Mouse (Mus musculus) kidney, adult 2 months (tissue): Measurements from ENCODE around the gene Cxcr5. TPM values are rescaled to one million over a fixed set of nuclear protein-coding genes. Genes with fewer than 3 reads are reported as not detected.

Experiments used
- DNase-seq: peaks from one replicate; pipeline ENCODE4 v3.0.0; 2021
- H3K27ac ChIP-seq: fragments of 200-500 bp; 2 replicates; pipeline ENCODE4 v1.5.1; 2012; ENCODE audit warnings: low read depth, low read length, control low read depth, inconsistent platforms; ENCODE audit not compliant: insufficient read depth
- H3K27me3 ChIP-seq: fragments of 200-500 bp; replicated peaks from 2 replicates; pipeline ENCODE4 v1.6.1; 2012; ENCODE audit warnings: mild to moderate bottlenecking, moderate library complexity, low read length, inconsistent platforms; ENCODE audit not compliant: control insufficient read depth, insufficient read depth
- H3K36me3 ChIP-seq: fragments of 200-500 bp; 2 replicates; pipeline ENCODE4 v1.6.1; 2012; ENCODE audit warnings: mild to moderate bottlenecking, moderate library complexity, low read length, inconsistent platforms; ENCODE audit not compliant: control insufficient read depth, insufficient read depth
- H3K4me1 ChIP-seq: fragments of 200-500 bp; 2 replicates; pipeline ENCODE4 v1.6.1; 2011; ENCODE audit warnings: low read length; ENCODE audit not compliant: control insufficient read depth, insufficient read depth
- H3K4me3 ChIP-seq: fragments of 200-500 bp; 2 replicates; pipeline ENCODE4 v1.5.1; 2011; ENCODE audit warnings: mild to moderate bottlenecking, low read depth, low read length, control low read depth; ENCODE audit not compliant: insufficient read depth
- CTCF ChIP-seq: fragments of 200-500 bp; conservative IDR thresholded peaks from 2 replicates; pipeline ENCODE4 v1.5.1; 2011; ENCODE audit warnings: low read depth, mild to moderate bottlenecking, control low read depth, low read length, moderate library complexity, mixed read lengths; ENCODE audit not compliant: insufficient read depth, insufficient read length
- POLR2A ChIP-seq: fragments of 200-500 bp; IDR thresholded peaks from one replicate; pipeline ENCODE4 v1.6.1; 2011; ENCODE audit warnings: low read depth, low read length, control low read depth
- WGBS: fragments of 180-500 bp; shearing (Covaris S2); methylation state at CpG from one replicate; pipeline ENCODE4 v1.1.7; 2018; 5-methylcytosine and 5-hydroxymethylcytosine counted together
- polyA plus RNA-seq: library from polyadenylated mRNA; depleted of rRNA; stranded (reverse); fragments of >200 nt; gene quantifications from 2 replicates; pipeline ENCODE4 v1.2.3, GENCODE M21; 2012

The Cxcr5 gene
- polyA plus RNA-seq, 1 experiment, result 4.0 TPM

- TF ChIP-seq CTCF, result no peak
- no peak for TF ChIP-seq POLR2A
- H3K27me3 ChIP-seq, result no peaks in the 10 kb centered on the region
- 77% methylated on average over 19 of the region's 19 CpGs for WGBS
- no peak for DNase-seq
- no peaks in the 10 kb centered on the region; the same call in 1 of the 2 replicates for H3K36me3 ChIP-seq
- no peak overlapping the region for H3K27ac ChIP-seq
- H3K4me3 ChIP-seq, result no peak overlapping the region
- peaks cover 18% of the 10 kb centered on the region for H3K4me1 ChIP-seq
Observed at GRCm38 (mm10) chr9:44508721-44509486, 52.8 kb downstream of the Cxcr5 start.

- DNase-seq, result no peak
- no peak overlapping the region for H3K4me3 ChIP-seq
- peaks cover 18% of the 10 kb centered on the region for H3K4me1 ChIP-seq
- 77% methylated on average over 18 of the region's 18 CpGs for WGBS
- H3K27me3 ChIP-seq, result no peaks in the 10 kb centered on the region
- no peak overlapping the region for H3K27ac ChIP-seq
- H3K36me3 ChIP-seq, result no peaks in the 10 kb centered on the region; the same call in 1 of the 2 replicates
- TF ChIP-seq CTCF (no peak), POLR2A (no peak)
Observed at GRCm38 (mm10) chr9:44508124-44508619, 53.5 kb downstream of the Cxcr5 start.

GRCm38 (mm10) chr9:44507345-44507744 lies 54.3 kb downstream of the Cxcr5 start:
- H3K27ac ChIP-seq, result no peak overlapping the region
- no peak for TF ChIP-seq POLR2A
- no peak for TF ChIP-seq CTCF
- WGBS, result 89% methylated on average over 6 of the region's 6 CpGs
- DNase-seq, result no peak
- no peak overlapping the region for H3K4me3 ChIP-seq
- H3K27me3 ChIP-seq, result no peaks in the 10 kb centered on the region
- no peaks in the 10 kb centered on the region; the same call in 1 of the 2 replicates for H3K36me3 ChIP-seq
- H3K4me1 ChIP-seq, result peaks cover 14% of the 10 kb centered on the region

DNA sequence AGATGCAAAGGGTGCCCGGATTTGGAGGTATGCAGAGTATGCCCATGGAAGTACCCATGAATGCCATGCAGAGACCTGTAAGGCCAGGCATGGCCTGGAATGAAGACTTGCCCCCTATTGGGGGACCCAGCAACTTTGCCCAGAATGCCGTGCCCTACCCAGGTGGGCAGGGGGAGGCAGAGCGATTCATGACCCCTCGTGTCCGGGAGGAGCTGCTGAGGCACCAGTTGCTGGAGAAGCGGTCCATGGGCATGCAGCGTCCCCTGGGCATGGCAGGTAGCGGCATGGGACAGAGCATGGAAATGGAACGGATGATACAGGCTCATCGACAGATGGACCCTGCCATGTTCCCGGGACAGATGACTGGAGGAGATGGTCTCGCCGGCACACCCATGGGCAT lies 55.1 kb downstream of the Cxcr5 start:
- 90% methylated on average over 13 of the region's 13 CpGs for WGBS

DNA sequence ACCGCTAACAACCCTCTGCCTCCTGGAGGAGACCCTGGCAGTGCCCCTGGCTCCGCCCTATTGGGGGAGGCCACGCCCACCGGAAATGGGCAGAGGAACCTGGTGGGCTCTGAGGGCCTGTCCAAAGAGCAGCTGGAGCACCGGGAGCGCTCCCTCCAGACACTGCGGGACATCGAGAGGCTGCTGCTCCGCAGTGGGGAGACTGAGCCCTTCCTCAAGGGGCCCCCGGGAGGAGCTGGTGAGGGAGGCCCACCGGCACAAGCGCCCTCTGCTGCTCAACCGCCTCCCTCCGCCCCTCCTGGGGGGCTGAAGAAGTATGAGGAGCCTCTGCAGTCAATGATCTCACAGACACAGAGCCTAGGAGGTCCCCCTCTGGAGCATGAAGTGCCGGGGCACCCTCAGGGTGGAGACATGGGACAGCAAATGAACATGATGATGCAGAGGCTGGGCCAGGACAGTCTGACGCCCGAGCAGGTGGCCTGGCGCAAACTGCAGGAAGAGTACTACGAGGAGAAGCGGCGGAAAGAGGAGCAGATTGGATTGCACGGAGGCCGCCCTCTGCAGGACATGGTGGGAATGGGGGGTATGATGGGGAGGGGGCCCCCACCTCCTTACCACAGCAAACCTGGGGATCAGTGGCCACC lies 55.7 kb downstream of the Cxcr5 start:
- DNase-seq, result no peak
- TF ChIP-seq POLR2A (no peak), CTCF (no peak)
- WGBS, result 67% methylated on average over 23 of the region's 23 CpGs
- Histone ChIP-seq H3K36me3 (no peaks in the 10 kb centered on the region; the same call in 1 of the 2 replicates), H3K27me3 (no peaks in the 10 kb centered on the region), H3K4me3 (no peak overlapping the region), H3K27ac (no peak overlapping the region), H3K4me1 (peaks cover 8% of the 10 kb centered on the region; the same call in 1 of the 2 replicates)

More for the DNA sequence above, 55.1 kb downstream of the Cxcr5 start:
- Histone ChIP-seq H3K36me3 (no peaks in the 10 kb centered on the region; the same call in 1 of the 2 replicates), H3K27ac (no peak overlapping the region), H3K4me3 (no peak overlapping the region), H3K27me3 (no peaks in the 10 kb centered on the region), H3K4me1 (peaks cover 12% of the 10 kb centered on the region)
- DNase-seq, result no peak
- TF ChIP-seq POLR2A (no peak), CTCF (no peak)

DNA sequence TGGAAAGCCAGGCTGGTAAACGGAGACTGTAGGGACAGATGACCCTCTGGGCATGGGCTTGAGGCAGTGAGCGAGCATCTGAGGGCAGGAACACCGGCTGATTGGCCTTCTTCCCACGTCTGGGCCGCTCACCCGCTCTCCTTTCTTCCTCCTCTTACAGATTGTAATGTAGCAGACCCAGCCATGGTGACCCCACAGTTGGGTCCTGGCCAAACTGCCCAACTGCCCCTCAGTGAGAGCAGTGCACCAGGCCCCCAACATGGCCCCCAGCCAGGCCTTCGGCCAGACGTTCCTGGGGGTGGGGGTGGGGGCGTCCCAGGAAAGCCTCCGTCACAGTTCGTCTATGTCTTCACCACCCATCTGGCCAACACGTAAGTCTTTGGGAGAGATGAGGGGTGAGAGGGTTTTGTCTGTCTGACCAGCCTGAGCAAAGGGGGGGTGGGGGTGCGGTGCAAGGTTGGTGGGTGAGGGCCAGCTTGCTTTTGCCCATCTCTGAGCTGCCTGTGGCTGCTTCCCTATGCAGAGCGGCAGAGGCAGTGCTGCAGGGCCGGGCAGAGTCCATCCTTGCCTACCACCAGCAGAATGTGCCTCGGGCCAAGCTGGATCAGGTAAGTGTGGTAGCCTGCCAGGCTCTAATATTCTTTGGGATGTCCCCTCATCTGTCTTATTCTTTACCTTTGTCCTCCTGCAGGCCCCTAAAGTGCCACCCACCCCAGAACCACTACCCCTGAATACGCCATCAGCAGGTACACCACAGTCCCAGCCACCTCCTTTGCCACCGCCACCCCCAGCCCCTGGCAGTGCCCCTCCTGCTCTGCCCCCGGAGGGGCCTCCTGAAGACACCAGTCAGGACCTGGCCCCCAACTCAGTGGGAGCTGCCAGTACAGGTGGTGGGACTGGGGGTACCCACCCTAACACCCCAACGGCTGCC lies 56.5 kb downstream of the Cxcr5 start:
- WGBS, result 55% methylated on average over 20 of the region's 20 CpGs
- TF ChIP-seq CTCF (no peak), POLR2A (no peak)
- H3K4me1 ChIP-seq, result peaks cover 6% of the 10 kb centered on the region; the same call in 1 of the 2 replicates
- H3K36me3 ChIP-seq, result no peaks in the 10 kb centered on the region; the same call in 1 of the 2 replicates
- peak; percentile 57 for DNase-seq
- H3K27me3 ChIP-seq, result no peaks in the 10 kb centered on the region
- H3K4me3 ChIP-seq, result no peak overlapping the region
- H3K27ac ChIP-seq, result no peak overlapping the region
